11 mouse cellular contexts compared by ENCODE assay signal in genomic region chr10:91881521-91882228, GRCm38 (mm10).
DNase-seq lines count a peak whose midpoint lies in the region; ATAC-seq lines count a peak whose summit lies in the region.
"Had no signal": no experiment of that assay in that cellular context is flagged by ENCODE, and none has a peak within 500 bp of the region (broad histone marks: within the 10 kb centered on the region; RNA-seq: fewer than 3 reads in every experiment).

No protein-coding gene starts in this region.

- 4% methylated on average over 9 of the region's 9 CpGs for WGBS in forebrain, embryonic 13.5 days
- 14% methylated on average over 9 of the region's 9 CpGs for WGBS in midbrain, embryonic 12.5 days
- WGBS in intestine, embryonic 15.5 days = 55% methylated on average over 9 of the region's 9 CpGs

- H3K27ac ChIP-seq in forebrain, embryonic 13.5 days = peak overlapping the region; percentile 51
- peak overlapping the region; percentile 70 for H3K27ac ChIP-seq in midbrain, embryonic 12.5 days (replicated peaks)
- H3K27ac ChIP-seq in intestine, embryonic 15.5 days = no peak overlapping the region
- H3K27ac ChIP-seq: embryonic facial prominence, embryonic 13.5 days had no signal

- no peak overlapping the region for H3K4me2 ChIP-seq in forebrain, embryonic 13.5 days
- H3K4me2 ChIP-seq in midbrain, embryonic 12.5 days (replicated peaks) = no peak overlapping the region
- H3K4me2 ChIP-seq in intestine, embryonic 15.5 days (replicated peaks) = no peak overlapping the region
- H3K4me2 ChIP-seq: embryonic facial prominence, embryonic 13.5 days had no signal

- peak; percentile 92 for ATAC-seq in forebrain, embryonic 13.5 days
- peak; percentile 85 for ATAC-seq in midbrain, embryonic 12.5 days (ENCODE audit: low FRiP score, low read depth)
- no peak for ATAC-seq in intestine, embryonic 15.5 days
- no peak for ATAC-seq in activated CD4-positive, CD25-positive, alpha-beta regulatory T cell, adult 4 months

- peaks cover 14% of the 10 kb centered on the region for H3K4me1 ChIP-seq in forebrain, embryonic 13.5 days
- peaks cover 13% of the 10 kb centered on the region for H3K4me1 ChIP-seq in midbrain, embryonic 12.5 days
- H3K4me1 ChIP-seq in intestine, embryonic 15.5 days (replicated peaks) = no peaks in the 10 kb centered on the region
- H3K4me1 ChIP-seq: embryonic facial prominence, embryonic 13.5 days had no signal

- H3K9ac ChIP-seq in forebrain, embryonic 13.5 days = no peak overlapping the region
- H3K9ac ChIP-seq in midbrain, embryonic 12.5 days (replicated peaks) = no peak overlapping the region
- no peak overlapping the region for H3K9ac ChIP-seq in intestine, embryonic 15.5 days
- H3K9ac ChIP-seq: embryonic facial prominence, embryonic 13.5 days had no signal

- no peaks in the 10 kb centered on the region for H3K9me3 ChIP-seq in forebrain, embryonic 13.5 days (replicated peaks)
- no peaks in the 10 kb centered on the region for H3K9me3 ChIP-seq in midbrain, embryonic 12.5 days
- H3K9me3 ChIP-seq in intestine, embryonic 15.5 days = no peaks in the 10 kb centered on the region
- H3K9me3 ChIP-seq: embryonic facial prominence, embryonic 13.5 days had no signal

- no peaks in the 10 kb centered on the region for H3K36me3 ChIP-seq in forebrain, embryonic 13.5 days (ENCODE audit: poor library complexity, severe bottlenecking)
- no peaks in the 10 kb centered on the region for H3K36me3 ChIP-seq in midbrain, embryonic 12.5 days
- H3K36me3 ChIP-seq in intestine, embryonic 15.5 days = no peaks in the 10 kb centered on the region
- H3K36me3 ChIP-seq: embryonic facial prominence, embryonic 13.5 days had no signal

- DNase-seq in embryo, embryonic 10.5 days (ENCODE audit: low spot score) = peak; percentile 28
- DNase-seq in kidney, adult 8-10 months = peak; percentile 1 to 14
- DNase-seq in frontal cortex, adult 2 months (ENCODE audit: extremely low spot score in 1 of 2, low spot score in 1 of 2) = no peak
- no peak for DNase-seq in heart, adult 9 months (ENCODE audit: low spot score in 2 of 2)
- DNase-seq: lung, postnatal 4 days; thymus, postnatal 4 days had no signal

- 0 out of 2 replicates have a peak, but pooled peaks cover 20% of the 10 kb centered on the region for H3K27me3 ChIP-seq in forebrain, embryonic 13.5 days
- no peaks in the 10 kb centered on the region for H3K27me3 ChIP-seq in midbrain, embryonic 12.5 days
- no peaks in the 10 kb centered on the region for H3K27me3 ChIP-seq in intestine, embryonic 15.5 days (replicated peaks)
- H3K27me3 ChIP-seq: embryonic facial prominence, embryonic 13.5 days had no signal

- H3K4me3 ChIP-seq in forebrain, embryonic 13.5 days = no peak overlapping the region
- H3K4me3 ChIP-seq in midbrain, embryonic 12.5 days = no peak overlapping the region
- H3K4me3 ChIP-seq in intestine, embryonic 15.5 days (replicated peaks) = no peak overlapping the region
- H3K4me3 ChIP-seq: embryonic facial prominence, embryonic 13.5 days had no signal

Comparison
In these comparisons a context has a peak if more than half of its experiments do, and no peak if none do; other contexts are left out.
1. DNase-seq: peak in embryo, embryonic 10.5 days (single experiment) and kidney, adult 8-10 months (2 of 2); none in frontal cortex, adult 2 months (0 of 2) and heart, adult 9 months (0 of 2).
2. ATAC-seq: peak in forebrain, embryonic 13.5 days (single experiment) and midbrain, embryonic 12.5 days (single experiment); none in intestine, embryonic 15.5 days (single experiment) and activated CD4-positive, CD25-positive, alpha-beta regulatory T cell, adult 4 months (single experiment).